Mouse (Mus musculus): ENCODE results near the gene Rnpep. TPM values are rescaled to one million over a fixed set of nuclear protein-coding genes. Genes with fewer than 3 reads are reported as not detected.

Gene Rnpep
- polyA plus RNA-seq, 1 experiment, result 54.4 TPM

DNA sequence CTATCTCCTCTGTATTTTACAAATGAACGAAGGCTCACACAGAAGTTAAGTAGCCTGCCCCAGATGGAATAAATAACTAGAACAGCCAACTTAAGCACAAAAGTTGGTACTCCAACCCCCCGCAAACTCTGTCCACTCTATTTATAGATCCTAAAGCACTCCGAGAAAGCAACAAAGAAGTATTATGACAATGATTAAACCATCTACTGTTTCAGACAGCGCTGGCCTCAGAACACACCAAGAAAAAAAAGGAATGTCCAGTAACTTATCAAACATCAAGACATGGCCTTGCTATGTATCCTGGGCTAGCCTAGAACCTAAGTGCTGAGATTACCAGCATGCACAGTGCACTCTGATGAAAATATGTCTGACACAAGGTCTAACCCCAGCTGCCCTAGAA lies 28.3 kb upstream of the Rnpep start:
- peak overlapping the region; percentile 99 for H3K4me3 ChIP-seq (replicated peaks; ENCODE audit: insufficient read depth, low read depth, low read length)

GRCm38 (mm10) chr1:135311356-135311755 lies 27.5 kb upstream of the Rnpep start:
- Histone ChIP-seq H3K4me1 (ENCODE audit: control insufficient read depth, insufficient read depth, low read length) (peaks cover 6% of the 10 kb centered on the region), H3K4me3 (replicated peaks; ENCODE audit: insufficient read depth, low read depth, low read length) (no peak overlapping the region), H3K27ac (ENCODE audit: insufficient read depth, low read length) (no peak overlapping the region), H3K27me3 (ENCODE audit: control insufficient read depth, insufficient read depth, low read length) (no peaks in the 10 kb centered on the region)
- TF ChIP-seq CTCF (IDR thresholded peaks at IDR 0.05; ENCODE audit: borderline replicate concordance, insufficient read depth, low read depth, low read length), result no peak
- TF ChIP-seq POLR2A (IDR thresholded peaks at IDR 0.05; ENCODE audit: borderline replicate concordance, insufficient read depth, low read length), result no peak
- no peak for DNase-seq
- WGBS, result 58% methylated on average over 6 of the region's 6 CpGs

More for the DNA sequence above, 28.3 kb upstream of the Rnpep start:
- WGBS, result 78% methylated on average over 4 of the region's 4 CpGs
- DNase-seq, result no peak
- Histone ChIP-seq H3K4me1 (ENCODE audit: control insufficient read depth, insufficient read depth, low read length) (peaks cover 6% of the 10 kb centered on the region), H3K27me3 (ENCODE audit: control insufficient read depth, insufficient read depth, low read length) (no peaks in the 10 kb centered on the region), H3K27ac (ENCODE audit: insufficient read depth, low read length) (no peak overlapping the region)
- no peak for TF ChIP-seq CTCF (IDR thresholded peaks at IDR 0.05; ENCODE audit: borderline replicate concordance, insufficient read depth, low read depth, low read length)
- no peak for TF ChIP-seq POLR2A (IDR thresholded peaks at IDR 0.05; ENCODE audit: borderline replicate concordance, insufficient read depth, low read length)

- WGBS, result 46% methylated on average over 5 of the region's 5 CpGs
- H3K27ac ChIP-seq (ENCODE audit: insufficient read depth, low read length), result no peak overlapping the region
- H3K27me3 ChIP-seq (ENCODE audit: control insufficient read depth, insufficient read depth, low read length), result no peaks in the 10 kb centered on the region
These were observed 7.0 kb upstream of the Rnpep start for GRCm38 (mm10) chr1:135290908-135291307.

GRCm38 (mm10) chr1:135286311-135286710 lies 2.4 kb upstream of the Rnpep start:
- DNase-seq, result no peak
- Histone ChIP-seq H3K4me1 (ENCODE audit: control insufficient read depth, insufficient read depth, low read length) (peaks cover 3% of the 10 kb centered on the region; the same call in 1 of the 2 replicates), H3K4me3 (replicated peaks; ENCODE audit: insufficient read depth, low read depth, low read length) (no peak overlapping the region), H3K27ac (ENCODE audit: insufficient read depth, low read length) (no peak overlapping the region), H3K27me3 (ENCODE audit: control insufficient read depth, insufficient read depth, low read length) (no peaks in the 10 kb centered on the region)
- TF ChIP-seq CTCF (IDR thresholded peaks at IDR 0.05; ENCODE audit: borderline replicate concordance, insufficient read depth, low read depth, low read length) (no peak), POLR2A (IDR thresholded peaks at IDR 0.05; ENCODE audit: borderline replicate concordance, insufficient read depth, low read length) (no peak)
- 90% methylated on average over 2 of the region's 2 CpGs for WGBS

More at GRCm38 (mm10) chr1:135290908-135291307, 7.0 kb upstream of the Rnpep start:
- DNase-seq, result no peak
- no peaks in the 10 kb centered on the region for H3K4me1 ChIP-seq (ENCODE audit: control insufficient read depth, insufficient read depth, low read length)
- no peak overlapping the region for H3K4me3 ChIP-seq (replicated peaks; ENCODE audit: insufficient read depth, low read depth, low read length)
- TF ChIP-seq POLR2A (IDR thresholded peaks at IDR 0.05; ENCODE audit: borderline replicate concordance, insufficient read depth, low read length), result no peak
- TF ChIP-seq CTCF (IDR thresholded peaks at IDR 0.05; ENCODE audit: borderline replicate concordance, insufficient read depth, low read depth, low read length), result no peak

- H3K4me1 ChIP-seq (ENCODE audit: control insufficient read depth, insufficient read depth, low read length), result peaks cover 3% of the 10 kb centered on the region; the same call in 1 of the 2 replicates
- WGBS, result under 1% methylated on average over 48 of the region's 48 CpGs
- H3K27ac ChIP-seq (ENCODE audit: insufficient read depth, low read length), result peak overlapping the region; percentile 98
- no peaks in the 10 kb centered on the region for H3K27me3 ChIP-seq (ENCODE audit: control insufficient read depth, insufficient read depth, low read length)
- no peak for DNase-seq
- TF ChIP-seq POLR2A (IDR thresholded peaks at IDR 0.05; ENCODE audit: borderline replicate concordance, insufficient read depth, low read length) (no peak), CTCF (IDR thresholded peaks at IDR 0.05; ENCODE audit: borderline replicate concordance, insufficient read depth, low read depth, low read length) (no peak)
- H3K4me3 ChIP-seq (replicated peaks; ENCODE audit: insufficient read depth, low read depth, low read length), result peak overlapping the region; percentile 98
These were observed 528 bp downstream of the Rnpep start for GRCm38 (mm10) chr1:135283287-135283825.

DNA sequence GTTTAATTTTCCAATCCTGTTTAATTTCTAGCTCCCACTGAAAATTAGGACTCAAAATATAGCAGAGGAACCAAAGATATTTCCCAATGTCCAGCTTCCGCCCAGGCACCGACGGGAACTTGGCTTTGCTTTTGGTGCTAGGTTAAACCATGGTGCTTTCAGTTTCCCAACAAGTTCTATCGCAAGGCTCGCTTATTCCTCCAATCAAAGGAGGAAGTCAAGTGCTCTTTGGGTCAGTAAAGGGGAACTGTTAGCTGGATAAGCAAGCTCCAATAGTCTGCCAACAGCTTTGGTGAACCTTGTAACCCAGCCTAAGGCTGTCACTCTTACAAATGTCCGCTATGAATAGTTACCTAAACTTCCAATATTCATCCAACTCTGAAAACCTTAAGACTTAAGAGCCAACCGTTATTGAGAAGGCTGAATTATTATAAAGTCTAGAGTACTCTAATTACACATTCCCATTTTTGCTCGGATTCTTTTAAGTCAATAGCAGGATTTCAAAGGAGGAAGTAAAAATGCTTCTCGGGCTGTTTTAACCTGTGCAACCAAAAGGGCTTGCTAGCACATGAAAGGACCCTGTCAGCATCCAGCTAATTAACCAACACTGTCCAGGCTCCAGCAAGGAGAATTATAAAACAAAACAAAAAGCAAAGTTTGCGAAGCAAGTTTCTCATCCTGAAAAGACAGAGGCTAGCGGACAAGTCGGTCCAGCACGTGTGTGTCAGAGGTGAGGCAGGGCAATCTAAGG lies 1.2 kb downstream of the Rnpep start:
- Histone ChIP-seq H3K4me1 (ENCODE audit: control insufficient read depth, insufficient read depth, low read length) (peaks cover 3% of the 10 kb centered on the region; the same call in 1 of the 2 replicates), H3K4me3 (replicated peaks; ENCODE audit: insufficient read depth, low read depth, low read length) (peak overlapping the region; percentile 98), H3K27ac (ENCODE audit: insufficient read depth, low read length) (peak overlapping the region; percentile 98; the same call in 1 of the 2 replicates), H3K27me3 (ENCODE audit: control insufficient read depth, insufficient read depth, low read length) (no peaks in the 10 kb centered on the region)
- TF ChIP-seq CTCF (IDR thresholded peaks at IDR 0.05; ENCODE audit: borderline replicate concordance, insufficient read depth, low read depth, low read length), result no peak
- TF ChIP-seq POLR2A (IDR thresholded peaks at IDR 0.05; ENCODE audit: borderline replicate concordance, insufficient read depth, low read length), result no peak
- DNase-seq, result peak in 1 of 2 experiments; percentile 10
- WGBS, result 39% methylated on average over 13 of the region's 13 CpGs

DNA sequence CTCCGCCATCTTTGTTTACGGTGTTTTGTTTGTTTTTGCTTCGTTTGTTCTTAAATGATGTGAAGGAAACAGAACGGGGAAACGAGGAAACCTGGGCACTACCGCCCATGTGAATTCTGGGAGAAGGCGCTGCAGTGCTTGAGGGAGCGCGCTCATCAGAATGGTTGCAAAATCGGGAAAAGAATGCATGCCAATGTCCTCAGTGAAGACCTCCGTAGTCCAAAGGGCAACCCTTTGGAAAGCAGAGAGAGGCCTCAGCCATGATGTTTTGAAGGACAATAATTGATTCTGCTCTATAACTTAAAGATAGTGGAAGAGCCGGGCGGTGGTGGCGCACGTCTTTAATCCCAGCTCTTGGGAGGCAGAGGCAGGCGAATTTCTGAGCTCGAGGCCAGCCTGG lies 2.0 kb downstream of the Rnpep start:
- Histone ChIP-seq H3K27ac (ENCODE audit: insufficient read depth, low read length) (no peak overlapping the region), H3K27me3 (ENCODE audit: control insufficient read depth, insufficient read depth, low read length) (no peaks in the 10 kb centered on the region), H3K4me1 (ENCODE audit: control insufficient read depth, insufficient read depth, low read length) (peaks cover 3% of the 10 kb centered on the region; the same call in 1 of the 2 replicates), H3K4me3 (replicated peaks; ENCODE audit: insufficient read depth, low read depth, low read length) (no peak overlapping the region)
- TF ChIP-seq POLR2A (IDR thresholded peaks at IDR 0.05; ENCODE audit: borderline replicate concordance, insufficient read depth, low read length), result no peak
- TF ChIP-seq CTCF (IDR thresholded peaks at IDR 0.05; ENCODE audit: borderline replicate concordance, insufficient read depth, low read depth, low read length), result no peak
- DNase-seq, result no peak
- 96% methylated on average over 17 of the region's 17 CpGs for WGBS

DNA sequence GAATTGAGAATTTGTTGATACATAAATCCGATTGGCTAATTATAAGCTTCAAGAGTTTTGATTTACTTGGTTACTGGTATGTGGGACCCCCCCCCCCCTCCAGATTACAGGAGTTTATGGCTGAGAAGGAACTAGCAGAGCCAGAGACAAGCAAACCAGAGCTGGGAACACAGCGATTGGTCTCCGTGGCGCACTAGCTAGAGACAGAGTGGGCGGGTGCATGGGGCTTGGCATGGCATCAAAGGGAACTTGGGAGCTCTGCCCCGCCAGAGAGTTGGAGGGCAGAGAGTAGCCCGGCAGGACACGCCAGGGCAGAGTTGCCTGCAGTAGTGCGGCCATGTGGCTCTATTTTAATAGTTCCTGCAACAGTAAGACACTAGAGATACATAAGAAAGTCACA lies 3.2 kb downstream of the Rnpep start:
- H3K27me3 ChIP-seq (ENCODE audit: control insufficient read depth, insufficient read depth, low read length), result no peaks in the 10 kb centered on the region
- peak; percentile 54 to 68 for DNase-seq
- TF ChIP-seq CTCF (IDR thresholded peaks at IDR 0.05; ENCODE audit: borderline replicate concordance, insufficient read depth, low read depth, low read length) (no peak), POLR2A (IDR thresholded peaks at IDR 0.05; ENCODE audit: borderline replicate concordance, insufficient read depth, low read length) (no peak)
- WGBS, result 10% methylated on average over 9 of the region's 9 CpGs
- no peak overlapping the region for H3K4me3 ChIP-seq (replicated peaks; ENCODE audit: insufficient read depth, low read depth, low read length)
- peaks cover 3% of the 10 kb centered on the region; the same call in 1 of the 2 replicates for H3K4me1 ChIP-seq (ENCODE audit: control insufficient read depth, insufficient read depth, low read length)
- H3K27ac ChIP-seq (ENCODE audit: insufficient read depth, low read length), result no peak overlapping the region
